Comparison of ENCODE assay signal across 8 mouse cellular contexts in genomic region chr3:51417135-51417458, GRCm38 (mm10). TPM values are rescaled to one million over a fixed set of nuclear protein-coding genes. Genes with fewer than 3 reads are reported as not detected.
DNase-seq lines count a peak whose midpoint lies in the region; ATAC-seq and TF ChIP-seq lines count a peak whose summit lies in the region.

No protein-coding gene starts in this region.

- TF ChIP-seq POLR2A in kidney, adult 2 months (IDR thresholded peaks at IDR 0.05; ENCODE audit: low read depth, low read length), result no peak

- 6% methylated on average over 8 of the region's 8 CpGs for WGBS in kidney, adult 2 months
- 9% methylated on average over 8 of the region's 8 CpGs for WGBS in hindbrain, embryonic 15.5 days
- WGBS in midbrain, embryonic 15.5 days, result 10% methylated on average over 8 of the region's 8 CpGs

- H3K4me3 ChIP-seq in kidney, adult 2 months (ENCODE audit: insufficient read depth, low read depth, low read length), result peak overlapping the region; percentile 72
- peak overlapping the region; percentile 90 for H3K4me3 ChIP-seq in brown adipose tissue, adult 24 weeks (ENCODE audit: insufficient read depth, low read depth, low read length)
- H3K4me3 ChIP-seq in hindbrain, embryonic 15.5 days, result peak overlapping the region; percentile 99
- H3K4me3 ChIP-seq in midbrain, embryonic 15.5 days, result peak overlapping the region; percentile 99

- peaks cover 21% of the 10 kb centered on the region for H3K4me1 ChIP-seq in kidney, adult 2 months (ENCODE audit: control insufficient read depth, insufficient read depth, low read length)
- H3K4me1 ChIP-seq in brown adipose tissue, adult 24 weeks (ENCODE audit: control insufficient read depth, insufficient read depth, insufficient read length, low read length), result peaks cover 14% of the 10 kb centered on the region
- H3K4me1 ChIP-seq in hindbrain, embryonic 15.5 days (replicated peaks), result peaks cover 35% of the 10 kb centered on the region
- peaks cover 31% of the 10 kb centered on the region for H3K4me1 ChIP-seq in midbrain, embryonic 15.5 days

- H3K36me3 ChIP-seq in kidney, adult 2 months (ENCODE audit: control insufficient read depth, insufficient read depth, low read length), result no peaks in the 10 kb centered on the region
- H3K36me3 ChIP-seq in hindbrain, embryonic 15.5 days, result no peaks in the 10 kb centered on the region
- no peaks in the 10 kb centered on the region for H3K36me3 ChIP-seq in midbrain, embryonic 15.5 days (replicated peaks)

- no peak for DNase-seq in kidney, adult 2 months
- DNase-seq in kidney, adult 9 months, result no peak
- DNase-seq in right cerebral cortex, adult 2 months (ENCODE audit: low spot score in 2 of 2), result no peak
- no peak for DNase-seq in frontal cortex, postnatal 14 days (ENCODE audit: low spot score in 2 of 2)
- DNase-seq in retina, embryonic 14.5 days (ENCODE audit: low spot score), result no peak

- no peaks in the 10 kb centered on the region for H3K27me3 ChIP-seq in kidney, adult 2 months (replicated peaks; ENCODE audit: control insufficient read depth, insufficient read depth, low read length)
- H3K27me3 ChIP-seq in hindbrain, embryonic 15.5 days, result no peaks in the 10 kb centered on the region
- H3K27me3 ChIP-seq in midbrain, embryonic 15.5 days (replicated peaks), result no peaks in the 10 kb centered on the region

- peak overlapping the region; percentile 75 for H3K4me2 ChIP-seq in hindbrain, embryonic 15.5 days
- peak overlapping the region; percentile 84 for H3K4me2 ChIP-seq in midbrain, embryonic 15.5 days

- ATAC-seq in hindbrain, embryonic 15.5 days (ENCODE audit: low FRiP score, low read depth), result no peak
- ATAC-seq in midbrain, embryonic 15.5 days (replicated peaks), result no peak

- no peaks in the 10 kb centered on the region for H3K9me3 ChIP-seq in hindbrain, embryonic 15.5 days
- no peaks in the 10 kb centered on the region for H3K9me3 ChIP-seq in midbrain, embryonic 15.5 days

- H3K9ac ChIP-seq in hindbrain, embryonic 15.5 days, result peak overlapping the region; percentile 95
- peak overlapping the region; percentile 95 for H3K9ac ChIP-seq in midbrain, embryonic 15.5 days

- peak overlapping the region; percentile 72 for H3K27ac ChIP-seq in kidney, adult 2 months (ENCODE audit: insufficient read depth, low read depth, low read length)
- peak overlapping the region; percentile 75; the same call in 1 of the 2 replicates for H3K27ac ChIP-seq in brown adipose tissue, adult 24 weeks (replicated peaks; ENCODE audit: low read depth, low read length)
- peak overlapping the region; percentile 90; the same call in 1 of the 2 replicates for H3K27ac ChIP-seq in hindbrain, embryonic 15.5 days (replicated peaks)
- H3K27ac ChIP-seq in midbrain, embryonic 15.5 days, result peak overlapping the region; percentile 91

- no peak for TF ChIP-seq CTCF in kidney, adult 2 months (conservative IDR thresholded peaks at IDR 0.05; ENCODE audit: insufficient read depth, insufficient read length, low read depth, low read length)

RNA-seq across cellular contexts. Expression of gene Naa15, which starts 2.1 kb away (rescaled TPM):
- 2.3 and 3.5 TPM in 2 replicates for polyA plus RNA-seq in kidney, adult 2 months (2012; rRNA removed)
- polyA plus RNA-seq in brown adipose tissue, adult 24 weeks (2012; ENCODE audit: insufficient read depth, insufficient read length, missing spikeins), result 22.5 and 26.8 TPM in 2 replicates
- 45.9 and 47.6 TPM in 2 replicates for polyA plus RNA-seq in hindbrain, embryonic 15.5 days (2015; fragmentation: Nextera tagmentation; extraction: Ambion mirVana)
- 48.7 and 51.1 TPM in 2 replicates for polyA plus RNA-seq in midbrain, embryonic 15.5 days (2015; fragmentation: Nextera tagmentation; extraction: Ambion mirVana)

RNA-seq across cellular contexts. Expression of gene Ndufc1, which starts 8.3 kb away (rescaled TPM):
- 368 and 461 TPM in 2 replicates for polyA plus RNA-seq in kidney, adult 2 months (2012; rRNA removed)
- 1,941 and 2,055 TPM in 2 replicates for polyA plus RNA-seq in brown adipose tissue, adult 24 weeks (2012; ENCODE audit: insufficient read depth, insufficient read length, missing spikeins)
- polyA plus RNA-seq in hindbrain, embryonic 15.5 days (2015; fragmentation: Nextera tagmentation; extraction: Ambion mirVana), result 733 and 815 TPM in 2 replicates
- polyA plus RNA-seq in midbrain, embryonic 15.5 days (2015; fragmentation: Nextera tagmentation; extraction: Ambion mirVana), result 603 and 679 TPM in 2 replicates

RNA-seq across cellular contexts. Expression of gene Mgarp, which starts 20.6 kb away (rescaled TPM):
- 0.80 TPM in 1 of 2 replicates, not detected in the other for polyA plus RNA-seq in kidney, adult 2 months (2012; rRNA removed)
- polyA plus RNA-seq in brown adipose tissue, adult 24 weeks (2012; ENCODE audit: insufficient read depth, insufficient read length, missing spikeins), result not detected in 2 replicates
- 2.0 and 2.5 TPM in 2 replicates for polyA plus RNA-seq in hindbrain, embryonic 15.5 days (2015; fragmentation: Nextera tagmentation; extraction: Ambion mirVana)
- polyA plus RNA-seq in midbrain, embryonic 15.5 days (2015; fragmentation: Nextera tagmentation; extraction: Ambion mirVana), result 1.0 and 2.1 TPM in 2 replicates
